Comparison of ENCODE assay signal across 2 mouse cellular contexts in the genomic region with DNA sequence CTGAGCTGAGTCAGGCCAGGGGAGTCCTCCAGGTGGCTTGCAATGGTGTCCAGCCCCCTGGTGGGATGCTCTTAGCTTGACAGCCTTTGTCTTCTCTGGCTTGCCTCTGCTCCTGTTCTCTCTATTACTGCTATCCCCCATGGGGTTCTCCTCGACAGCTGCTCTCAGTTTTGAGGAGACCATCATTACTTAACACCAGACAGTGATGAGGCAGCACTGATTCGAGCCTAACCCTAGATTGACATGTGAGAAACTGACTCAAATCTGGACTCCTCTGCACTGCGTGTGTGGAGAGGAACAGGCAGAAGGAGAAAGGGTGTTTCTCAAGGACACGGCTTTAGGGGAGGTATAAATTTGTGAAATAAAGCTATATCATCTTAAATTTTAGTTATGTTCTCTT.
TF ChIP-seq lines count a peak whose summit lies in the region.

No protein-coding gene starts in this region.

TF ChIP-seq in CH12.LX, 34 proteins besides CTCF, POLR2A, EP300 and RAD21:
- TF ChIP-seq MAX (IDR thresholded peaks at IDR 0.05; ENCODE audit: low read length) (no peak; the same call in 1 of the 2 replicates), SMC3 (IDR thresholded peaks at IDR 0.05; ENCODE audit: low read depth, low read length) (peak; percentile 37), JUND (conservative IDR thresholded peaks at IDR 0.05; ENCODE audit: low read depth, low read length) (peak; percentile 79), MEF2A (IDR thresholded peaks at IDR 0.05; ENCODE audit: borderline replicate concordance, low read depth, low read length) (peak; percentile 38; the same call in 1 of the 2 replicates), GABPA (IDR thresholded peaks at IDR 0.05; ENCODE audit: insufficient replicate concordance, low read depth, low read length) (no peak), E2F4 (IDR thresholded peaks at IDR 0.05; ENCODE audit: insufficient replicate concordance, low read depth, low read length) (no peak), ETS1 (conservative IDR thresholded peaks at IDR 0.05; ENCODE audit: low read depth, low read length) (peak; percentile 90), IRF4 (IDR thresholded peaks at IDR 0.05; ENCODE audit: low read depth, low read length) (peak; percentile 89; the same call in 1 of the 2 replicates), KAT2A (IDR thresholded peaks at IDR 0.05; ENCODE audit: insufficient replicate concordance, low read length) (no peak), POLR2AphosphoS2 (IDR thresholded peaks at IDR 0.05; ENCODE audit: low read depth, low read length) (no peak), BHLHE40 (IDR thresholded peaks at IDR 0.05; ENCODE audit: low read depth, low read length) (peak; percentile 60), TCF12 (IDR thresholded peaks at IDR 0.05; ENCODE audit: low read depth, low read length) (peak; percentile 61), USF1 (IDR thresholded peaks at IDR 0.05; ENCODE audit: low read depth, low read length) (no peak), JUN (IDR thresholded peaks at IDR 0.05; ENCODE audit: insufficient read depth, low read depth, low read length) (peak; percentile 34)

TF ChIP-seq in MEL, 35 proteins besides CTCF, POLR2A, EP300 and RAD21:
- TF ChIP-seq NELFE (IDR thresholded peaks at IDR 0.05; ENCODE audit: low read depth, low read length): no peak
- no peak for TF ChIP-seq TAL1 (IDR thresholded peaks at IDR 0.05; ENCODE audit: low read length)
